Mouse (Mus musculus): ENCODE results near the gene Cabp2. TPM values are rescaled to one million over a fixed set of nuclear protein-coding genes. Genes with fewer than 3 reads are reported as not detected.

The Cabp2 gene
- polyA plus RNA-seq (2017; shearing (Covaris generic)), result not detected

DNA sequence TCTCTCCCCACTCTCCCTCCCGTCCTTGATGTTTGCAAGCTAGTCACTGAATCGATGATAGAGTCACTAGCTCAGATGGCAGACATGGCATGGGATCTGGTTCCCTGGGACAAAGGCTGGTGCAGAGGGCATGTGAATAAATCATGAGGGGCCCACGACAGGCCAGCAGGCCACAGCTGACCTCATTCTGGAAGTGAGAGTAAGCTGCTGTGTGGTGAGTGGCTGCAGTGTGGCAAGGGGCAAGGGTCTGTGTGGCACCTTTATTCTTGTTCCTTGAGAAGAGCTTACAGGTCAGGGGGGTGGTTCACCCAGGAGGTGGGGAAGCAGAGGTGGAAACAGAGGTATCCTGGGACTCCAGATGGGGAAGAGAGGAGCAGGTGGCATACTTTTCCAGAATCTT, at the start of gene Cabp2:
Cabp2 (plus strand) TSS at position 185 of the 400 bp plus-strand sequence.

DNA sequence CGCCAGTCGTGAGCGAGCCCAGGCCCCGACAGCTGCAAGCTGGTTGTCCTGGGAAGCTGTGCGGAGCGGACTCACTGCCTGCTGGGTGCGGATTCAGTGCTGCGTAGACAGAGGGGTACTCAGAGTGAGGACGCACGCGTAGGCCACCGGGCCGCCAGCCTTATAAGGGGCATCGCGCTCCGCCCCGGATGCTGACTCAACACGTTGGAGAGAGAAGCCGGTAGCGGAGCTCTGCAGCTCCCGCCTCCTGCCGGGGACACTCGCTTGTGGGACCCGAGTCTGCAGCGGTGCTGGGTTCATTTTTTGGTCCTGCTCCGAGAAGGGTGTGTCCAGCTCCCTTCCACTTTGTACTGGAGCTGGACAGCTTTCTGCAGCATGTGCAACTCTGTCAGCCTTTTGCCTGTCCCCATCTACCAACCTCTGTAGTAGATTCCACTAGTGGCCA, 43.6 kb upstream of the Cabp2 start, which contains the start of gene Gstp1:
Gstp1 (minus strand) TSS at position 198 of the 445 bp plus-strand sequence.

DNA sequence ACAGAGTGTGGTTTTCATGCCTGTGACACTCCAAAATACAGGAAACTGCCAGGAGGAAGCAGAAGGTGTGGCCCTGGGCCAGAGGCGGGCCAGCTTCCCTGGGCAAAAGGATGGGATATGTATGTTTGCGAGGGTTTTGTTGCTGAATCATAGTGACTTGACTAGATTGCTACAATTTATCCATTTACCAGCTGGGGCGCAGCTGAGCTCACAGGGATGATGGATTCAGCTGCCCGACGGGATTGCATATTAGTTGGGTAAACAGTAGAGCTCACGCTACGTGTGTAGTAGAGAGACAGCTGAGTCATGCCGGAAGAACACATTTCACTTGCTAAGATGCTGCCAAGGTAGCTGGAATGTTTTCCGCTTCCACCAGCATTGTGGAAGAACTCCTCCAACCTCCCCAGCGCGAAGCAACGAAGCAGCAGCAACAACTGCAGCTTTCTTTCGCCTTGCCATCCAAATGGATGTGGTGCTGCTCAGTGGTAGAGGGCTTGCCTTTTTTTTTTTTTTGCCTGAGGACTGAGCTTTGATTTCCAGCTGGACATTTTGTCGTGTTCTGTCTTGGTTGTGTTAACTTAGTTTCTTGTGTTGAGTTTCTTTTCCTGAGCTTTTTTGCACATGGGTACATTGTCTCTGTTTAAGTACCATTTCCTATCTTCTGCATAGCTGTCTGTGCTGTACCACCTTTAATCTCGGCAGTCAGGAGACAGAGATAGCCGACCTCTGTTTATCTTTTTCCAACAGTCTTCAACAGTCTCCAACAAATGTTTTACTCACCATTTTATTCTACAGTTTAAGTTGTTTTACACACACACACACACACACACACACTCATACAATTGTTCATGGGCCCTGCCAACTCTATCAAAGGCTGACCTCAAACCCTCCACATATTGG, 35.2 kb upstream of the Cabp2 start, which contains the start of gene Gstp2:
Gstp2 (minus strand) TSS at position 58 of the 900 bp plus-strand sequence.

DNA sequence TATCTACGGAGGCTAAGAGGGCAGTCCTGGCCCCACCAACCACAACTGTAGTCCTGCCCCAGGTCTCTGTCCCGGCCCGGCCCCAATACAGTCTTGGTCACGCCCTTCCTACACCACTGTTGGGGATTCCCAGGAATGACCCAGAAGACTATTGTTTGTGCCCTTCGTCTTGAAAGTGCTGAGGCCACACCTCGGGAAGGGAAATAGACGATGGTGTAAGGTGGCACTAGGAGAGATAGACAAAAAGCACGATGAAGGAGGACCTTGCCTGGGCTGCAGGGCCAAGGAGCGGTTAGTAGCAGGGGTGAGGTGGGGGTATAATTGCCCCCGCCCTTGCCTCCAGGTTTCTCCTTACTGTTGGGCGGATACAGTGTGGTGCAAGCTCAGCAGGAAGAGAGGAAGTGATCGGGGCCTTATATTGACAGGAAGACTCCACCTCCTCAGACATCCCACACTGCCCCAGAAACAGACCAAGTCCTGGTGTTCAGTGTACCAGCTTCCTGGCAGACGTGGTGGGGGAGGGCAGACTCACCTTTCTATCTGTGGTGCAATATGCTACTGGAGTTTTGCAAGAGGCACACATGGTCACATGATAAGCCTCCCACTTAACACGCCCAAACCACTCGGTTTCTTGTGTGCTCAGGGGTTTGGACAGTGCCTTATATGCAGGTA, 22.2 kb upstream of the Cabp2 start, which contains the start of gene Gstp3:
Gstp3 (minus strand) TSS at position 501 of the 672 bp plus-strand sequence.

GRCm38 (mm10) chr19:4096642-4097440, 15.5 kb downstream of the Cabp2 start, which contains the start of gene Cdk2ap2:
Gene Cdk2ap2, plus strand, starts transcription at chr19:4097182.

DNA sequence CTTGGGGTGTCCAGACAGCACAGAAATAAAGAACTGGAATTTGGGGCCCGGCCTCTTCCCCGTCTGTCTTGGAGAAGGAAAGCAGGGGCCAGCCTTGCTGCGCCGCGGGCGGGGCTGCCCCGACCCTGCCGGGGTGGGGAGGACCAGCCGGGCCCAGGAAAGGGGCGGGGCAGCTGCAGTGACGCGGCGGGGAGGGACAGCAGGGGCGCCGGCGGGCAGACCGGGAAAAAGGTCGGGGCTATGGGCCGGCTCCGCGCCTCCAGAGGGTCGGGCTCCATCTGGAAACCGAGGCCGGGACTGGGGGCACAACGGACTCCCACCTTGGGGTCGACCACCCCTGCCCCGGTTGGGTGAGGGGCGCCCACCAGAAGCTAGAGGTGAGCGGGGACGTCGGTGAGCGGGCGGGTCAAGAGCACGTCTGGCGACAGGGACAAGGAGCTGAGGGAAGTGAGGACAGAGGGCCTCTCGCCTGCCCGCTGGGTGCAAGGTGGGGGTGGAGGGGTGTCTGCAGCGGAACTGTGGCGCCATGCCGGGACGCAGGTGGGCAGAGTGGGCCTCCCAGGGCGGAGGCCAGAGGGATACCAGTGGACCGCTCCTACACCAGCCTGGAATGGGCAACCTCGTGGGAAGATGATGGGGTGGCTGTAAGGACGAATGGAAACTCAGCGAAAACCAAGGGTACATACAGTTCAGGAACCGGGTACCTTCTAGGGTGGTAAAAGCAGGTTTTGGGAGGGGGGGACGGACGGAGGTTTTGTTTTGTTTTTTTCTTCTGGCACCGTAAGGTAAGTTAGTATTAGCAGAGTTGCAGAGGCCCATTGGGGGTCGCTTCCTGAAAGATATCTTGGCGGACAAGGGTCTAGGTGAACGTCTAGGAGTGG, 18.7 kb downstream of the Cabp2 start, which contains the start of gene Pitpnm1:
Pitpnm1 (plus strand) TSS at position 162 of the 881 bp plus-strand sequence.

GRCm38 (mm10) chr19:4125741-4126696, 44.6 kb downstream of the Cabp2 start, which contains the start of gene Aip:
Gene Aip, minus strand, starts transcription at chr19:4125858.

Other genes with a start within 250 kb of the Cabp2 start
- 16.3 TPM for gene Chka, start 229.8 kb upstream of the Cabp2 start, polyA plus RNA-seq (2017; shearing (Covaris generic))
- 74.4 TPM for gene Tcirg1, start 174.4 kb upstream of the Cabp2 start, polyA plus RNA-seq (2017; shearing (Covaris generic))
- gene Ndufs8, start 168.8 kb upstream of the Cabp2 start, polyA plus RNA-seq (2017; shearing (Covaris generic)), result 187 TPM
- gene Aldh3b1, start 151.8 kb upstream of the Cabp2 start, polyA plus RNA-seq (2017; shearing (Covaris generic)), result 0.23 TPM
- 37.5 TPM for gene Unc93b1, start 146.4 kb upstream of the Cabp2 start, polyA plus RNA-seq (2017; shearing (Covaris generic))
- not detected for gene Aldh3b3, start 122.9 kb upstream of the Cabp2 start, polyA plus RNA-seq (2017; shearing (Covaris generic))
- not detected for gene Aldh3b2, start 109.2 kb upstream of the Cabp2 start, polyA plus RNA-seq (2017; shearing (Covaris generic))
- 0.60 TPM for gene Acy3, start 95.0 kb upstream of the Cabp2 start, polyA plus RNA-seq (2017; shearing (Covaris generic))
- not detected for gene Tbx10, start 88.8 kb upstream of the Cabp2 start, polyA plus RNA-seq (2017; shearing (Covaris generic))
- 17.6 TPM for gene Nudt8, start 81.0 kb upstream of the Cabp2 start, polyA plus RNA-seq (2017; shearing (Covaris generic))
- gene Gm49405, start 81.0 kb upstream of the Cabp2 start, polyA plus RNA-seq (2017; shearing (Covaris generic)), result 2.0 TPM
- 3.5 TPM for gene Doc2g, start 78.3 kb upstream of the Cabp2 start, polyA plus RNA-seq (2017; shearing (Covaris generic))
- gene Ndufv1, start 68.8 kb upstream of the Cabp2 start, polyA plus RNA-seq (2017; shearing (Covaris generic)), result 164 TPM
- 512 TPM for gene Gstp1, start 43.6 kb upstream of the Cabp2 start, polyA plus RNA-seq (2017; shearing (Covaris generic))
- 2.0 TPM for gene Gstp2, start 35.6 kb upstream of the Cabp2 start, polyA plus RNA-seq (2017; shearing (Covaris generic))
- 96.6 TPM for gene Gstp3, start 22.0 kb upstream of the Cabp2 start, polyA plus RNA-seq (2017; shearing (Covaris generic))
- 799 TPM for gene Cdk2ap2, start 15.6 kb downstream of the Cabp2 start, polyA plus RNA-seq (2017; shearing (Covaris generic))
- 330 TPM for gene Pitpnm1, start 18.4 kb downstream of the Cabp2 start, polyA plus RNA-seq (2017; shearing (Covaris generic))
- gene Aip, start 44.3 kb downstream of the Cabp2 start, polyA plus RNA-seq (2017; shearing (Covaris generic)), result 195 TPM
- not detected for gene Gpr152, start 58.2 kb downstream of the Cabp2 start, polyA plus RNA-seq (2017; shearing (Covaris generic))
- gene Cabp4, start 62.5 kb downstream of the Cabp2 start, polyA plus RNA-seq (2017; shearing (Covaris generic)), result 0.41 TPM
- gene Coro1b, start 67.0 kb downstream of the Cabp2 start, polyA plus RNA-seq (2017; shearing (Covaris generic)), result 394 TPM
- gene Ptprcap, start 72.0 kb downstream of the Cabp2 start, polyA plus RNA-seq (2017; shearing (Covaris generic)), result 1,480 TPM
- 49.1 TPM for gene Rps6kb2, start 81.8 kb downstream of the Cabp2 start, polyA plus RNA-seq (2017; shearing (Covaris generic))
- gene Carns1, start 93.9 kb downstream of the Cabp2 start, polyA plus RNA-seq (2017; shearing (Covaris generic)), result 36.9 TPM
- 782 TPM for gene Tbc1d10c, start 109.7 kb downstream of the Cabp2 start, polyA plus RNA-seq (2017; shearing (Covaris generic))
- 1,094 TPM for gene Ppp1ca, start 110.5 kb downstream of the Cabp2 start, polyA plus RNA-seq (2017; shearing (Covaris generic))
- gene Rad9a, start 120.1 kb downstream of the Cabp2 start, polyA plus RNA-seq (2017; shearing (Covaris generic)), result 80.3 TPM
- gene Clcf1, start 132.7 kb downstream of the Cabp2 start, polyA plus RNA-seq (2017; shearing (Covaris generic)), result 38.4 TPM
- 0.61 TPM for gene AC109138.7, start 132.8 kb downstream of the Cabp2 start, polyA plus RNA-seq (2017; shearing (Covaris generic))
- 113 TPM for gene Pold4, start 150.3 kb downstream of the Cabp2 start, polyA plus RNA-seq (2017; shearing (Covaris generic))
- 0.73 TPM for gene Ssh3, start 187.6 kb downstream of the Cabp2 start, polyA plus RNA-seq (2017; shearing (Covaris generic))
- gene Ankrd13d, start 201.6 kb downstream of the Cabp2 start, polyA plus RNA-seq (2017; shearing (Covaris generic)), result 7.3 TPM
- 238 TPM for gene Grk2, start 224.6 kb downstream of the Cabp2 start, polyA plus RNA-seq (2017; shearing (Covaris generic))

All from CD4-positive, CD25-positive, alpha-beta regulatory T cell (primary cell).